Mouse (Mus musculus) bone marrow macrophage, adult 2 months (primary cell): Measurements from ENCODE around the gene Prr12. TPM values are rescaled to one million over a fixed set of nuclear protein-coding genes. Genes with fewer than 3 reads are reported as not detected.

ENCODE experiments used
- H3K27ac ChIP-seq: 2 replicates; pipeline ENCODE4 v1.5.1; 2012; ENCODE audit warnings: low read depth, low read length; ENCODE audit not compliant: insufficient read depth
- H3K4me1 ChIP-seq: 2 replicates; pipeline ENCODE4 v1.6.1; 2012; ENCODE audit warnings: low read length; ENCODE audit not compliant: control insufficient read depth, insufficient read depth
- H3K4me3 ChIP-seq: 2 replicates; pipeline ENCODE4 v1.5.1; 2012; ENCODE audit warnings: mild to moderate bottlenecking, low read length, moderate library complexity; ENCODE audit not compliant: insufficient read depth
- CTCF ChIP-seq: IDR thresholded peaks from 2 replicates; pipeline ENCODE4 v1.5.1; 2012; ENCODE audit warnings: low read depth, mild to moderate bottlenecking, low read length, moderate library complexity
- POLR2A ChIP-seq: IDR thresholded peaks from 2 replicates; pipeline ENCODE4 v1.6.1; 2012; ENCODE audit warnings: mild to moderate bottlenecking, low read depth, low read length, borderline replicate concordance
- polyA plus RNA-seq: library from polyadenylated mRNA; stranded (reverse); fragments of >200 nt; gene quantifications from 2 replicates; pipeline ENCODE4 v1.2.4, GENCODE M21; 2012; ENCODE audit not compliant: missing spikeins, insufficient read depth, insufficient read length

The Prr12 gene
- polyA plus RNA-seq, 1 experiment, result 22.5 TPM

GRCm38 (mm10) chr7:45051601-45051974 lies 1.1 kb downstream of the Prr12 start:
- H3K4me3 ChIP-seq, result peak overlapping the region; percentile 94
- TF ChIP-seq POLR2A (no peak), CTCF (no peak)
- H3K27ac ChIP-seq, result peak overlapping the region; percentile 98; the same call in 1 of the 2 replicates
- peaks cover 4% of the 10 kb centered on the region for H3K4me1 ChIP-seq

DNA sequence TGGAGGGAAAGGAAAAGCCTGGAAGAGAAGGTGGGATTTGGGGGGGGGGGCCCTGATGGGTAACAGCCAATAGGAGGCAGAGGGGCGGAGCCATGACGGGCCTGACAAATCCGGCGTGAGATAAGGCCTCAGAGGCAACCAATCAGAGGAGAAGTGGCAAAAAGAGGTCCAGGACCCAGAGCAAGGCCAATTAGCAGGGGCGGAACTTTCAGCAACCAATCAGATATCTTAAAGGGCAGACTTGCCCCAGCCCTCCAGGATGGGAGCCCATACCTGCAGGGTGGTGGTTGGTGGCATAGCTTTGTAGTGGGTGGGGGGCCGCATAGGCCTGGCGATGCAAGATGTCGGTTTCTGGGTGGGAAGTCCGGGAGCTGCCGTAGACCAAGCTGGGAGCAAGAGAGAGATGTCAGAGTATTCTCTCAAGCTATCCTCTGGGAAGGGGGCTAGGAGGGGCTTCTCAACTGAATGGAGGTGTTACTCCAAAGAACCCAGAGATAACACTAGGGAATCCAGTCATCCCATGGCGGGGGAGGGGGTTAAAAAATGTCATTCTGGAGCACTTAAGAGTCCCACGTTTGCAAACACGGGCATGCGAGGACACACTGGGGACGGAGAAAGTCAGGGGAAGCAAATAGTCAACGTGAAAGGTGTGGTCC lies 1.6 kb downstream of the Prr12 start:
- 0 out of 2 replicates have a peak overlapping the region, but pooled peaks have one; percentile 98 for H3K27ac ChIP-seq
- TF ChIP-seq CTCF (no peak), POLR2A (no peak)
- peaks cover 4% of the 10 kb centered on the region for H3K4me1 ChIP-seq
- peak overlapping the region; percentile 94 for H3K4me3 ChIP-seq

GRCm38 (mm10) chr7:45048923-45049657 lies 3.6 kb downstream of the Prr12 start:
- no peak overlapping the region for H3K27ac ChIP-seq
- no peak overlapping the region for H3K4me3 ChIP-seq
- H3K4me1 ChIP-seq, result peaks cover 4% of the 10 kb centered on the region
- no peak for TF ChIP-seq POLR2A
- TF ChIP-seq CTCF, result no peak

DNA sequence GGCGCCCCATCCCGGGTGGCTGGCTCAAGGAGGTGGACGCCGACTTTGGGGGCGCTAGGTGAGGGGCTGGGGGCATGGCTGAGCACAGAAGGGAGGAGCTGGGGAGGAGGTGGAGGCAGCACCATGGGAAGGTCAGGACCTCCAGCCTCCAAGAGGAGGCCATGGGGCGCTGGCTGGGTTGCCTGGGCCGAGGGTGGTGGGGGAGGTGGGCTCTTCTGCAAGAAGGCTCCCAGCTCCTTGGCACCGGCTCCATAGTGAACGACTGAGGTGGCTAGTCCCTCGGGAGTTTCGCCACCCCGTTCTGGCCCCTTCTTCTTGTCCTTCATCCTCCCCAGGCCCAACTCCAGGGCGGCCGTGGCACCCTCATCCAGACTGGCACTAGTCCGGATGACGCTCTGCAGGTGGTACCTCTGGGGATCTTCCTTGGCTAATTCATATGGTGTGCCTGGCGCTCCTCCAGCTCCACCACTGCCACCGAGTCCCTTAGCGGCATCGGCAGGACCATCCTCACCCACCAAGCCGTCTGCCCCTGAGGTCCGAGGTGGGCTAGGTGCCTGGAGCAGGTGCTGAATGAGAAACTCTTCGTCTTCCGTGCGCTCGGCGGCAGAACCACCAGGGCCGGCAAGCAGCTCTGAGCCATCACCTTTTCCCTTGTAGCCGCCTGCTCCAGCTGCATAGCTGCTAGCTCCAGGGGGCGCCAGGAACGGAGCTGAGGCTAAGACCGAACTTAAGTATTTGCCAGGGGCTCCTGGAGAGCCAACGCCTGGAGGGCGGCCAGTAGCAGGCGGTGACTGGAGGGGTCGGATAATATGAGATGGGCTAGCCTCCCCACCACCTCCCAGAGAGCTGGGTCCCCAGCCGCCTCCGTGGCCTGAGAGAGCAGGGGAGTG lies 4.4 kb downstream of the Prr12 start:
- no peak overlapping the region for H3K27ac ChIP-seq
- TF ChIP-seq POLR2A (no peak), CTCF (no peak)
- H3K4me1 ChIP-seq, result peaks cover 4% of the 10 kb centered on the region
- no peak overlapping the region for H3K4me3 ChIP-seq

DNA sequence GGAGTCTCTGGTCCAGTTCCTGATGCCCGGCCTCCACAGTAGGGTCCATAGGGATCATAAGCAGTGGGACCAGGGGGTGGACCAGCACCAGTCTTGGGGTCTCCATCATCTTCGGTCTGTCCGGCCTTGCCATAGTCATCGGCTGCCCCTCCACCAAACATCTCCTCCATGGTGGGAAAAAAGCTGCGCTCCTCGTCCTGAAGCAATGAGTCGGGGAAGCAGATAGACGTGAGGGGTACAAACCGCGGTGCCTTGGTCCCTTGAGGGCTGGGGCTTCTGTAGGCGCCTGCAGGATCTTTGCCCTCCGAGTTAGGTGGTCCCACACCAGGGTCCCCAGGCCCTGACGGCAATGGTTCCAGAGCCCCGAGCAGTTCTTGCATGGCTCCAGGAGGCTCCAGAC lies 5.2 kb downstream of the Prr12 start:
- no peak for TF ChIP-seq POLR2A
- TF ChIP-seq CTCF, result no peak
- Histone ChIP-seq H3K4me3 (no peak overlapping the region), H3K4me1 (peaks cover 4% of the 10 kb centered on the region), H3K27ac (no peak overlapping the region)

DNA sequence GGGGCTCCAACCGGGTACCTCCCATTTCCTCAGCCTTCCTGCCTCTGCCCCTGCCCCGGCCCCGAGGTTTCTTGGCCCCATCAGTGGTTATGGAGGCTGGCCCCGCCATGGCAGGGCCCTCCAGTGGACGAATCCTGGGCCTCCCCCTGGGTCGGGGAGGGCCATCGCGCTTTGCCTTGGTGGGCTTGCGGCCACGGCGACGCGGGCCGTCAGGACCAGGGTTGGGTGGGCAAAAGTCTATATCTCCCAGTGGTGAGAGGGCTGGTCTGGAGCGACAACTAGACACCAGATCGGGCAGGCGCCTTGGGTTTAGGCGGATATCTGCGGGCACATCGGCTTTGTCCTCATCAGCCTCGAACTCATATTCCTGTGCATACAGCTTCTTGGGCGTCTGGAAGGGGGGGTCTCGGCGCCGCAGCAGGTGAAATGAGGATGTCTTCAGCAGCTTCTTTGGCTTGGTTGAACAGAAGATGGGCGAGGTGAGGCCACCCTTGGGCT lies 5.8 kb downstream of the Prr12 start:
- Histone ChIP-seq H3K4me3 (no peak overlapping the region), H3K4me1 (peaks cover 4% of the 10 kb centered on the region), H3K27ac (no peak overlapping the region)
- TF ChIP-seq POLR2A, result no peak
- TF ChIP-seq CTCF, result no peak

GRCm38 (mm10) chr7:45045741-45046140 lies 6.9 kb downstream of the Prr12 start:
- Histone ChIP-seq H3K4me3 (no peak overlapping the region), H3K4me1 (no peaks in the 10 kb centered on the region), H3K27ac (no peak overlapping the region)
- TF ChIP-seq CTCF (no peak), POLR2A (no peak)

DNA sequence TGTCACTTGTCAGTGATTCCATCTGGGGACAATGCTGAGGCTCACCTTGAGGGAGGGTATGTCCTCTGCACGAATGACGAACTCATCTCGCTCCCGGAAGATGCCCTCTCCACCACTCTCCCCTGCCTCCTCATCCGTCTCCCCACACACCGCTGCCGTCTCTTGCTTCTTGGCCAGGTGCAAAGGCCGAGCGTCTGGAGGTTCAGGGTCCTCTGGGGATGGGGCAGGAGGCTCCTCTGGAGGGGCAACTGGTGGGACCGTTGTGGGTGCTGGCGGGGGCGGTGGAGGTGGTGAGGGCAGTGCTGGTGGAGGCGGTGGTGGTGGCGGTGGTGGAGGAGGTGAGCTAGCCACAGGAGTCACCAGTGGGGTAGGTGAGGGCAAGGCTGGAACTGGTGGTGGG lies 9.4 kb downstream of the Prr12 start:
- H3K27ac ChIP-seq, result no peak overlapping the region
- no peak overlapping the region for H3K4me3 ChIP-seq
- TF ChIP-seq POLR2A (no peak), CTCF (no peak)
- H3K4me1 ChIP-seq, result no peaks in the 10 kb centered on the region

DNA sequence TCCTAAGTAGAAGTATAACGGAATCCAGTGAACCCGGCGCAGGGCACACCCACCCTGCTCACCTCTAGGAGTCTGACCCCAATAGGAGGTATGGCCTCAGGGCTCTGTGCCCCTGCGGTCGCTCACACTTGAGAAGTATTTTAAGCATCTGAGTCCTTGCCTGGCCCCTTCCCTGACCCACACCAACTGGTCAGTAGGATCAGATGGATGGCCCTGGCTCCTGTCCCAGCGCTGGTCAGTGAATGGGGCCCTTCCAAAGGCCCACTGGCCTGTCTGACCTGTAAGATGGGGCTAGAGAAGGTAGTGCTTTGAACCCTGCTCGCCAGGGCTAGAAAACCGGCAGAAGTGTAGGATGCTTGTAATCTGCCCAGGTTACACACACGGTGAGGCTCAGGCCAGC lies 11.8 kb downstream of the Prr12 start:
- Histone ChIP-seq H3K4me3 (no peak overlapping the region), H3K4me1 (no peaks in the 10 kb centered on the region), H3K27ac (no peak overlapping the region)
- TF ChIP-seq POLR2A (no peak), CTCF (no peak)

DNA sequence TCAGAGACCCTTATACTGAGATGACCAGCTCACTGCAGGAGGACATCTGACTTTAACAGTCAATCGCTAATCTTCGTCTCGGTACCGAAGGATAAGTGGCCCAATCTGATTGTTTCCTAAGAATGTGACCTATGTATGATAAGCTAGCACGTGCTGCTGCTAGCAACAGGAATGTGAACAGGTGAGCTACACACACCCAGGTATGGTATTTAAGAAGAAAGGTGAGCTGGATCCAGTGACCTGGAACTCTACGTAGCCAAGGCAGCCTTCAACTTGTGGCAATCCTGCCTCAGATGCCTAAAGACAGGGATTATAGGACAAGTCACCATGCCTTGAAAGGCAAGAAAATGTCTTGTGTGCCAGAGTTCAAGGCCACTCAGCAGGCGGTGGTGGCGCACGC lies 14.3 kb downstream of the Prr12 start:
- no peak overlapping the region for H3K27ac ChIP-seq
- no peaks in the 10 kb centered on the region for H3K4me1 ChIP-seq
- TF ChIP-seq CTCF (no peak), POLR2A (no peak)
- H3K4me3 ChIP-seq, result no peak overlapping the region
